Mouse (Mus musculus): ENCODE data around the gene Wwox. TPM values are rescaled to one million over a fixed set of nuclear protein-coding genes. Genes with fewer than 3 reads are reported as not detected.

The Wwox gene
- total RNA-seq, 2 experiments from 2014 or later: 11.4 to 13.4 TPM

DNA sequence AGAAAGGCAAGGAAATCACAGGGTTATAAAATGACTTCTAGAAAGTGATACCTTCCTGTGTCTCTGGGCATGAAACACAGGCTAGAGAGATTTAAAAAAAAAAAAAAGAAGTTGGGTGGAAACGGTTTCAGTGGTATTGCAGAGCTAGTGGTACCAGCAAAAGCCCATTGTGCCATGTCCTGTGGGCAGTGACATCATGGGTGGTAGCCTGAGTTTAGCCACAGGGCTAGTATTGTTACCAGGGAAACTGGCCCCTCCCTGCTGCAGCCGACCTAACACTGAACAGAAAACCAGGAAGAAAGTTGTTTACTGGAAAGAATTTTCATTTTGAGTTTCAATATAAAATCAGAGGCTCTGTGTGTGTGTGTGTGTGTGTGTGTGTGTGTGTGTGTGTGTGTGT, 836.8 kb downstream of the Wwox start:
- DNase-seq (ENCODE audit: low spot score in 2 of 2): no peak

DNA sequence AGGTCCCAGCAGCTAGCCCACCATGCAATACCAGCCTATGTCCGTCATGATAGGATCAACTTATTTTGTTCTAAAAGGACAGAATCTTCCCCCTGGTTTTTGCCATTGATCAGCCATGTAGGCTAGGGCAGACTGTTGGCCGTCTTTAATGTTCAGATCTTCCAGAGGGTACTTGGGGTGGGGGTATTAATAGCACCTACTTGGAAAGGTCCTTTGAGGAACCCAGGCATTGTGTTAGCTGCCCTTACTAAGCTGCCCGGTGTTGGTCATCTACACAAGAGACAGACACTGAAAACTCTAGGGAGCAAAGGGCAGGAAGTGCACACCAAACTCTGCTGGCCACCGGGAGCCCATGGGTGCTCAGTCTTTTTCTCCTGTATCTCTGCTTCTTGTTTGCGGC, 838.8 kb downstream of the Wwox start:
- no peak for DNase-seq (ENCODE audit: low spot score in 2 of 2)

GRCm38 (mm10) chr8:115290224-115290623, 850.8 kb downstream of the Wwox start:
- no peak for DNase-seq (ENCODE audit: low spot score in 2 of 2)

DNA sequence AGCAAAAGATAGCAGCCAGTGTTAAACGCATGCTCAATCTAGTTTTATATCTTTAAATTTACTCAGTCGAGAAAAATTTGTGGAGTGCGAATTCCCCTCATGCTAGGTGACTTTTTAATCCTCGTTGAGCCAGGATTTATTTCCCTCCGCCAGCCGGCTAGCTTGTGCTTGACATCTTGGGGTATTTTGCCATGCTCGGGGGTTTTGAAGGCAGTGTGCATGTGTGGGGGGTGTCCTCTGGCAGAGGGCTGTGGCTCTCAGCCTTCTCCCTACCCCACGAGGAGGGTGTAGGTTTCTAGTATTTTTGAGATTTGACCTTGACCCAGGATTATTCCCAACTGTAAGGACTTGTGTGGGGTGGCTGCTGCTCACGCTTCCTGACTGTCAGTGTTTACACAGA, 857.3 kb downstream of the Wwox start:
- no peak for DNase-seq (ENCODE audit: low spot score in 2 of 2)

- peak; percentile 9 to 18 for DNase-seq (ENCODE audit: low spot score in 2 of 2)
Measured at GRCm38 (mm10) chr8:115302484-115302883, 863.0 kb downstream of the Wwox start.

DNA sequence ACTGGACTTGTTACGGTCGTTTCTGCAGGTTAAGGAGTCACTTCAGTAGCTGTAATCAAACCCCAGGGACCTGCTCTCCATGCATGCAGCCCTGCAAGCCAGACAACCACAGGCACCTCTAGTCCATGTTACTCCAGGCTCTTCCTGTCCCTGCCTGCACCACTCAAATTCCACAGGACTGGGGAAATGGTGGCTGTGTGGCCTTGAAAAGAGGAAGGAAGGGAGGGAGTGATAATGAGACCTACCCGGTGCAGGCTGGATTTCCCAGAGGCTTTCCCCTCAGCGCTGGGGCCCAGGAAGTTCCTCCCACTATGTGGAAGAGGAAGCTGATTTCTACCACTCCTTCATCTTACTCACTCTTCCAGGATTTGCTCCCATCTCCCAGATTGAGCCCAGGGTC, 868.0 kb downstream of the Wwox start:
- DNase-seq (ENCODE audit: low spot score in 2 of 2): no peak

- DNase-seq (ENCODE audit: low spot score in 2 of 2): no peak
Measured at GRCm38 (mm10) chr8:115311003-115311402, 871.5 kb downstream of the Wwox start.

- no peak for DNase-seq (ENCODE audit: low spot score in 2 of 2)
Measured at GRCm38 (mm10) chr8:115312371-115312770, 872.9 kb downstream of the Wwox start.

DNA sequence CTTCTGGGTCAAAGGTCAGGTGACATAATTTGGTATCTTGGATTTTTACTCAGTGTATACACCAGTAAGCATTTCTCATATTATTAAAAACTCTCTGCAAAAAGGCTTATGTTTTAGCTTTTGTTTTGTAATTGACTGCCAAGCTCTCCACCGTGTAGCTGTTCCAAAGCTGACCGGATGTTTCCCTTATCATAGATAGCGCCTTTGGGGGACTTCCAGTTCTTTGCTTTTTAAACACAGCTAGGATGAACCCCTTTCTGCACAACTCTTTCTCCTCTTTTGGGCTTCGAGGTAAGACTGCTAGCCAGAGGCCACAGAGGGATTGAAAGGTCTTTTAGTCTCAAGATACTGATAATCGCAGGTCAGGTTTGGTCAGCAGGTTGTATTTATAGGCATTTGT, 883.0 kb downstream of the Wwox start:
- no peak for DNase-seq (ENCODE audit: low spot score in 2 of 2)

- no peak for DNase-seq (ENCODE audit: low spot score in 2 of 2)
Measured at GRCm38 (mm10) chr8:115330671-115331070, 891.2 kb downstream of the Wwox start.

GRCm38 (mm10) chr8:115333972-115334371, 894.5 kb downstream of the Wwox start:
- no peak for DNase-seq (ENCODE audit: low spot score in 2 of 2)

DNA sequence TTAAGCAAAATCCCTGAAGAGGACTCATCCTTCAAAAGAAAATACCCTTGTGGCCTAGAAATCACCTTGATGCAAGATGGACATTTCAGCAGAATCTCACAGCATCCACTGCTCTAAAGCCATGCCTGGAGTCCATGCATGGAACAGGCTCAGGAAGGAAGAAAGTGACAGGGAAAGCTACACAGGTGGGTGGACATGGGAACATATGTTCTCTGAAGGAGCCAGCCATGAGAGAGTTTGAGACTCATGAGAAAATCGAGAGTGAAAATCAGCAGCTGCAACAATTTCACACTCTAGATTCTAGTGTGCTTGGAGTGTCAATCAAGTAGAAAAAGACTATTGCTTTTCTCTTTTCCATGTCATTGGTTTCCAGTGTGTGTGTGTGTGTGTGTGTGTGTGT, 896.9 kb downstream of the Wwox start:
- no peak for DNase-seq (ENCODE audit: low spot score in 2 of 2)

DNA sequence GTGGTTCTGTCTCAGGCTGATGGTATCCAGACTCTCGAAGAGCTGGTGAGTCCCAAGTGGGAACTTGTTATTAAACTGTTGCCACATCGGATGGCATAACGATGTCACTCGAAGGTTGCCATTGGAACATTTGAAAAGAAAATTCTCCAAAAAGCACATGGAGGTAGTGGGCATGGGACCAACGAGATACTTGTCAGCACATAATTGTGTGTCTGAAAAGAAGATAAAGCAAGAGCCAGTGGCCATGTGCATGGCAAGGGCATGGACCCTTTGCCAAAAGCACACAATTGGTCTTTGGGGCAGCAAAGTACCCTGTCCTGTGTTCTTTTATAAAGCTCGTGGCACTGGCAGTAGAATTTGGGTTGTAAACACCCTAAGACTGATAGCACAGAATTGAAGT, 909.2 kb downstream of the Wwox start:
- no peak for DNase-seq (ENCODE audit: low spot score in 2 of 2)

GRCm38 (mm10) chr8:115350707-115351106, 911.3 kb downstream of the Wwox start:
- no peak for DNase-seq (ENCODE audit: low spot score in 2 of 2)

- no peak for DNase-seq (ENCODE audit: low spot score in 2 of 2)
Measured at GRCm38 (mm10) chr8:115357663-115358335, 918.3 kb downstream of the Wwox start.

- DNase-seq (ENCODE audit: low spot score in 2 of 2): no peak
Measured at GRCm38 (mm10) chr8:115358481-115358880, 919.0 kb downstream of the Wwox start.

DNA sequence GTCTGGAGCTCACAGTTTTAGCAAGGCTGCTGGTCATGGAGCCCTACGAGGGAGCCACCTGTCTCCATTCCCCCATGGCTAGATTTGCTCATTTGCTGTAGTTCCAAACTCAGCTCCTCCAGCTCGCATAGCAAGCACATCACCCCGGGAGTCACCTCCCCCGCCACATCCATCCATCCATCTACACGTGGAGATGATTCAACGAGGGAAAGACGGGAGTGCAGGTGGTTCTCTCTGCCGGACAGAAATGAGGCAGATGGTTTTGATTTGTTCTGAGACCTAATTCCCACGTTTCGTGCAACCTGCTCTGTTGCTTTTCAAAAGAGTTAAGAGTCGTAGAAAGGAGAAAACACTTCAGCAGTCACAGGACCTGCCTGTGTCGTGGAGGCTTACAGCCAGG, 920.2 kb downstream of the Wwox start:
- no peak for DNase-seq (ENCODE audit: low spot score in 2 of 2)

GRCm38 (mm10) chr8:115362518-115362917, 923.1 kb downstream of the Wwox start:
- no peak for DNase-seq (ENCODE audit: low spot score in 2 of 2)

- no peak for DNase-seq (ENCODE audit: low spot score in 2 of 2)
Measured at GRCm38 (mm10) chr8:115374957-115375356, 935.5 kb downstream of the Wwox start.

DNA sequence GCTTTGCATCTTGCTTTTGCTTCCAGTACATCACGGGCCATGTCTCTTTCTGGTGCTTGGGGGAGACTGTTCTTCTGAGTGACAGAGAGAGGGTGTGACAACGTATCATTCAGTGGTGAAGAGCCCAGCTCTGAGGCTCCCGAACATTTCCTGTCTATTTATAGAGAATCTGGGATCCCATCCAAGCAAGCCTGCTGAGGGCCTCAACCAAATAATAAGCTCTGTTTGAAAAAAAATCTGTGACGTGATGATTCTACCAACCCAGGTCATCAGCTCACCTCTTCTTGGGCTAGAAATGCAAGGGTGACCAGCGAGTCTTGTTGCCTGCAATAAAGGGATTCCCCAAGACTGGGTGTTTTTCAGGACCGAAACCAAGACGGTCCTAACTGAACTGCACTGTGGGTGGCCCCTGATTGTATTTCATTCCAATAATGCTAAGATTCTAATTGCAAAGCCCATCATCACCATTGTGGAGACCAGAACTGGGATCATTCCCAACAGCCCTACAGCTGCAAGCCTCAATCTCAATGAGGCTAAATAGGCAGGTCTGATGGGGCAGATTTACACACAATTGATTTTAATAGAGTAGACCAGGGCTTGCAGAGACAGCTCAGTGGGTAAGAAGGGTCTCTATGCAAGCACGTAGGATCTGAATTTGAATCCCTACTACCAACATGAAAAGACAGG, 936.0 kb downstream of the Wwox start:
- DNase-seq (ENCODE audit: low spot score in 2 of 2): peak in 1 of 2 experiments; percentile 20

DNA sequence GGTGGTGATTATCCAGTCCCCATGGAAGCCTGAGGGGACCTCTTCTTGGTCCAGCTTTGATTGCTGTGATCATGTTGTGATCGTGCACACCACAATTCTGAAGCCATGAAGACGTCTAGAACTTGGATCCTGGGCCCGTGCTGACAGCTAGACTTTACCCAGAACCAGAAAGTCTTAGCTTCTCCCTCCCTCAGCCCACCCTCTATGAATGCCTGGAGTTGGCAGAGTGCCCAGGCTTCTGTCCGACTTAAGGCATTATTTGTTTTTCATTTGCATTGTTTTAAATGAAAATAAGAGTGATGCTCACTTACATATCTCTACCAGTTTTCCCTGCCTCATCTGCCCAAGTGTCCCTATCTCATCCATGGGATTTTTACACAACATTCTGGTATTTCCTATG, 937.9 kb downstream of the Wwox start:
- DNase-seq (ENCODE audit: low spot score in 2 of 2): no peak

DNA sequence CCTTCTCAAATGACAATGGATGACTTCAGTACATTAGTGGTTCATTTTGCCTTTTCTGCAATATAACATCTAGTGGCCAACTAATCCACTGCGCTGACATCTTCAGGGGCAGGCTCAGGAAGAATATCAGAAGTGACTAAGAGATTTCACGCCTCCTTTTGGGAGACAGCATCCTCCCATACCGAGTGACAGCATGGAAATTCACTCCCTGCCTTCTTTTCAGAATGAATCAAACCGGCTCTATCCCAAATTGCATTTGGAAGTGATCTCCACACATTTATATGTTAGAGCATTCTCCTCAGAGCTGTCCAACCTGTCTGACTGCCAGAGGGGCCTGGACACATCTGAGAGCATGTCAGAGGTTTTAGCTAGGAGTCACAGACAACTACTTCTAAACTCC, 940.6 kb downstream of the Wwox start:
- no peak for DNase-seq (ENCODE audit: low spot score in 2 of 2)

- no peak for DNase-seq (ENCODE audit: low spot score in 2 of 2)
Measured at GRCm38 (mm10) chr8:115390921-115391504, 951.6 kb downstream of the Wwox start.
